Mouse (Mus musculus) heart, embryonic 10.5 days (tissue): Measurements from ENCODE around the gene Rcc1l. TPM values are rescaled to one million over a fixed set of nuclear protein-coding genes. Genes with fewer than 3 reads are reported as not detected.

Experiments
- DNase-seq: peaks from one replicate; pipeline ENCODE4 v3.0.0-alpha.2; 2017; ENCODE audit warnings: low spot score
- H3K27ac ChIP-seq: fragments of 300-500 bp; sonication (generic); 2 replicates; pipeline ENCODE4 v1.5.1; 2016; ENCODE audit warnings: mild to moderate bottlenecking
- H3K27me3 ChIP-seq: fragments of 300-500 bp; sonication (generic); 2 replicates; pipeline ENCODE4 v1.6.1; 2016; ENCODE audit warnings: mild to moderate bottlenecking; ENCODE audit not compliant: poor library complexity, insufficient read depth, severe bottlenecking
- H3K36me3 ChIP-seq: fragments of 300-500 bp; sonication (generic); 2 replicates; pipeline ENCODE4 v1.6.1; 2016; ENCODE audit warnings: mild to moderate bottlenecking, moderate library complexity
- H3K4me1 ChIP-seq: fragments of 300-500 bp; sonication (generic); 2 replicates; pipeline ENCODE4 v1.6.1; 2016; ENCODE audit warnings: mild to moderate bottlenecking
- H3K4me3 ChIP-seq: fragments of 300-500 bp; sonication (generic); 2 replicates; pipeline ENCODE4 v1.5.1; 2016; ENCODE audit warnings: mild to moderate bottlenecking, moderate library complexity
- H3K9me3 ChIP-seq: fragments of 300-500 bp; sonication (generic); 2 replicates; pipeline ENCODE4 v1.6.1; 2016; ENCODE audit warnings: mild to moderate bottlenecking, moderate library complexity
- WGBS: fragments of 180-500 bp; shearing (Covaris S2); methylation state at CpG from one replicate; pipeline ENCODE4 v1.1.7; 2016; 5-methylcytosine and 5-hydroxymethylcytosine counted together
- polyA plus RNA-seq: library from polyadenylated mRNA; unstranded; fragments of >200 nt; fragmentation: Nextera tagmentation; extraction: Ambion mirVana; gene quantifications from 2 replicates; pipeline ENCODE4 v1.2.1, GENCODE M21; 2016

Rcc1l gene
- polyA plus RNA-seq, 1 experiment from 2014 or later: 36.7 TPM

- Histone ChIP-seq H3K27ac (no peak overlapping the region), H3K4me1 (peaks cover 17% of the 10 kb centered on the region; the same call in 1 of the 2 replicates), H3K9me3 (no peaks in the 10 kb centered on the region), H3K36me3 (no peaks in the 10 kb centered on the region), H3K27me3 (no peaks in the 10 kb centered on the region), H3K4me3 (no peak overlapping the region)
- no peak for DNase-seq
- WGBS: 86% methylated on average over 3 of the region's 3 CpGs
These were observed 9.5 kb upstream of the Rcc1l start for GRCm38 (mm10) chr5:134186059-134186458.

GRCm38 (mm10) chr5:134183880-134184808 is 7.6 kb upstream of the Rcc1l start, which contains the start of gene Gtf2ird2:
Gene Gtf2ird2, plus strand, starts transcription at chr5:134184019.
- peak; percentile 99 for DNase-seq
- H3K9me3 ChIP-seq: no peaks in the 10 kb centered on the region
- under 1% methylated on average over 92 of the region's 92 CpGs for WGBS

GRCm38 (mm10) chr5:134183162-134183561 is 6.6 kb upstream of the Rcc1l start:
- 0 out of 2 replicates have a peak, but pooled peaks cover 1% of the 10 kb centered on the region for H3K27me3 ChIP-seq

More at GRCm38 (mm10) chr5:134183880-134184808, 7.6 kb upstream of the Rcc1l start, which contains the start of gene Gtf2ird2:
- Histone ChIP-seq H3K27ac (peak within 1 kb of the TSS; percentile 99), H3K27me3 (no peaks in the 10 kb centered on the region), H3K4me3 (peak within 1 kb of the TSS; percentile 90), H3K4me1 (peaks cover 17% of the 10 kb centered on the region; the same call in 1 of the 2 replicates), H3K36me3 (no peaks in the 10 kb centered on the region)

DNA sequence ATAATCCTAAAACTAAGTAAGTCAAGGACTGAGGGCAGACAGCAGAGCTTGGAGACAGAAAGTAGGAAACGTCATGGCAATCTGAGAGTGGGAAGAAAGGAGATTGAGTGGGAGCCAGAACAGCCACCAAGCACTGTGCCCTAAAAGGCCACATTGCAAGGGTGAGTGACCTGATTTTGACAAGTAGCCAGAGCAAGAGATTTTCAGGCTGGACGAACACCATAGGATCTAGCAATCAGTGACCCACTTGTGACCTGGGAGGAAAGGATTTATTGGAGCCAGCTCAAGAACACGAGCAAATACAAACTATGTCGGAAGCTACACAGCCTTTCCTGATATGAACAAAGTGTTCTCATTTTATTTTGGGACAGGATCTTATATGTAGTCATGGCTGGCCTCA is 6.2 kb upstream of the Rcc1l start:
- 74% methylated on average over 4 of the region's 4 CpGs for WGBS
- Histone ChIP-seq H3K27me3 (0 out of 2 replicates have a peak, but pooled peaks cover 5% of the 10 kb centered on the region), H3K36me3 (no peaks in the 10 kb centered on the region), H3K4me3 (peak overlapping the region; percentile 90), H3K4me1 (peaks cover 17% of the 10 kb centered on the region; the same call in 1 of the 2 replicates), H3K9me3 (no peaks in the 10 kb centered on the region), H3K27ac (peak overlapping the region; percentile 99; the same call in 1 of the 2 replicates)
- DNase-seq: no peak

More at GRCm38 (mm10) chr5:134183162-134183561, 6.6 kb upstream of the Rcc1l start:
- H3K9me3 ChIP-seq: no peaks in the 10 kb centered on the region
- peak overlapping the region; percentile 90 for H3K4me3 ChIP-seq
- peaks cover 17% of the 10 kb centered on the region; the same call in 1 of the 2 replicates for H3K4me1 ChIP-seq
- no peak for DNase-seq
- 51% methylated on average over 7 of the region's 7 CpGs for WGBS
- H3K27ac ChIP-seq: peak overlapping the region; percentile 99
- H3K36me3 ChIP-seq: no peaks in the 10 kb centered on the region

- H3K4me1 ChIP-seq: peaks cover 17% of the 10 kb centered on the region; the same call in 1 of the 2 replicates
- 53% methylated on average over 3 of the region's 3 CpGs for WGBS
- DNase-seq: no peak
- H3K27me3 ChIP-seq: 0 out of 2 replicates have a peak, but pooled peaks cover 5% of the 10 kb centered on the region
- no peaks in the 10 kb centered on the region for H3K9me3 ChIP-seq
- H3K36me3 ChIP-seq: no peaks in the 10 kb centered on the region
- H3K4me3 ChIP-seq: no peak overlapping the region
- no peak overlapping the region for H3K27ac ChIP-seq
These were observed 5.6 kb upstream of the Rcc1l start for GRCm38 (mm10) chr5:134182172-134182571.

GRCm38 (mm10) chr5:134179871-134180270 is 3.3 kb upstream of the Rcc1l start:
- 31% methylated on average over 7 of the region's 7 CpGs for WGBS

DNA sequence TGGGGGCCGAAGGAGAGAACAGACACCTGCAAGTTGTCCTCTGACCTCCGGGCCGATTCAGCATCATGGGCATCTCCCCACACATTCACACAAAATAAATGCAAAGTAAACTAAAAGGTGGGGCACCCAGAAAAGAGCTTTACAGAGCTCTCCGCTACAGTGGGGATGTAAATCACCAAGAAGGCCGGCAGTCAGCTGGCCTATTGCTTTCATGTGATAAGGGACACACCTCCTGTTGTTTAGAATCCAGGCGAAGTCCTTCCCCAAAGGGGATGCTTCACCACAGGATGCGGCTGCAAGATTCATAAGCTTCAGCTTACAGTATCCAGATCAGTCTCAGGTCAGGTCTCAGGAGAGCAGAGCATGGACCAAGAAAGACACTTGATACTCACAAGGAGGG is 2.0 kb upstream of the Rcc1l start:
- Histone ChIP-seq H3K27ac (no peak overlapping the region), H3K9me3 (no peaks in the 10 kb centered on the region), H3K4me3 (no peak overlapping the region), H3K27me3 (0 out of 2 replicates have a peak, but pooled peaks cover 5% of the 10 kb centered on the region), H3K36me3 (peaks cover 6% of the 10 kb centered on the region), H3K4me1 (peaks cover 26% of the 10 kb centered on the region)
- 68% methylated on average over 7 of the region's 7 CpGs for WGBS
- no peak for DNase-seq

More at GRCm38 (mm10) chr5:134179871-134180270, 3.3 kb upstream of the Rcc1l start:
- H3K4me1 ChIP-seq: peaks cover 30% of the 10 kb centered on the region
- H3K27ac ChIP-seq: no peak overlapping the region
- H3K9me3 ChIP-seq: no peaks in the 10 kb centered on the region
- H3K27me3 ChIP-seq: 0 out of 2 replicates have a peak, but pooled peaks cover 5% of the 10 kb centered on the region
- no peak overlapping the region for H3K4me3 ChIP-seq
- DNase-seq: peak; percentile 85
- no peaks in the 10 kb centered on the region for H3K36me3 ChIP-seq

DNA sequence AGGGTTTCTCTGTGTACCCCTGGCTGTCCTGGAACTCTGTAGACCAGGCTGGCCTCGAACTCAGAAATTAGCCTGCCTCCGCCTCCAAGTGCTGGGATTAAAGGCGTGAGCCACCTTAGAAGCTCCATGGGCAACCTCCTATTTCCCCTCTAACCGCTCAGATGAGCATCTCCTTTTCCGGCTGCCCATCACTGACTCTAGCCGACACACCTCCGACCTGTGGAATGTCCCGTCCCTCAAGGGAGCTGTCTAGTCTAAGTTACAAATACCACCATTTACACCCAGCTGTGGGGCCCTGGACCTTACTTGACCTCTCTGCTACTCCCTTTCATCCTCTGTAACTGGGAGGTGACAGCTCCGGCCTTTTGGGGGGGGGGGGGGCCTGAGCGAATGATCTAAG is 878 bp downstream of the Rcc1l start:
- Histone ChIP-seq H3K36me3 (peaks cover 24% of the 10 kb centered on the region), H3K27ac (peak overlapping the region; percentile 96), H3K9me3 (no peaks in the 10 kb centered on the region), H3K27me3 (0 out of 2 replicates have a peak, but pooled peaks cover 5% of the 10 kb centered on the region), H3K4me1 (peaks cover 17% of the 10 kb centered on the region), H3K4me3 (peak overlapping the region; percentile 99)
- DNase-seq: no peak
- 9% methylated on average over 10 of the region's 10 CpGs for WGBS

- H3K27ac ChIP-seq: no peak overlapping the region
- H3K4me1 ChIP-seq: peaks cover 17% of the 10 kb centered on the region
- H3K36me3 ChIP-seq: peaks cover 45% of the 10 kb centered on the region
- no peaks in the 10 kb centered on the region for H3K9me3 ChIP-seq
- WGBS: 42% methylated on average over 4 of the region's 4 CpGs
- H3K27me3 ChIP-seq: 0 out of 2 replicates have a peak, but pooled peaks cover 4% of the 10 kb centered on the region
- H3K4me3 ChIP-seq: no peak overlapping the region
- DNase-seq: no peak
These were observed 3.4 kb downstream of the Rcc1l start for GRCm38 (mm10) chr5:134173206-134173605.

- Histone ChIP-seq H3K36me3 (peaks cover 68% of the 10 kb centered on the region), H3K4me1 (peaks cover 5% of the 10 kb centered on the region), H3K27me3 (no peaks in the 10 kb centered on the region), H3K27ac (no peak overlapping the region), H3K4me3 (no peak overlapping the region), H3K9me3 (no peaks in the 10 kb centered on the region)
- 91% methylated on average over 8 of the region's 8 CpGs for WGBS
- DNase-seq: no peak
These were observed 6.4 kb downstream of the Rcc1l start for GRCm38 (mm10) chr5:134170167-134170566.

DNA sequence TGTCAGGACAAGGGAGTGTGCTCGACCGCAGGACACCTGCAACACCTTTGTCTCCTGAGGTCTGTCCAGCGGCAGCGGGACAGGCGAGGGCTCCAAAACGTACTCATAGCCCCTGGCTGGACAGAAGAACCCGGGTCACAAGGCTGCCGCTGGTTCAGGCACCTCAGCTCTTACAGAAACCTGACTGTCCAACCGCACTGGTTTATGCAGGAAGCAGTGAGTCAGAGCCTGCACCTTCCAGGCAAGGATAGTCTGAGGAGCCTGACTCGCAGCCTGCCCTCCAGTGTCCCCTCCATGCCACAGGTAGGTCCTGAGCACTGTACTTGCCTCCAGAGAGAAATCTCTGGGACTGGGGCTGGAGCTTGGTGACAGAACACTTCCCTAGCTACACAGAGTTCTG is 7.3 kb downstream of the Rcc1l start:
- DNase-seq: no peak
- peaks cover 74% of the 10 kb centered on the region for H3K36me3 ChIP-seq
- 86% methylated on average over 10 of the region's 10 CpGs for WGBS

DNA sequence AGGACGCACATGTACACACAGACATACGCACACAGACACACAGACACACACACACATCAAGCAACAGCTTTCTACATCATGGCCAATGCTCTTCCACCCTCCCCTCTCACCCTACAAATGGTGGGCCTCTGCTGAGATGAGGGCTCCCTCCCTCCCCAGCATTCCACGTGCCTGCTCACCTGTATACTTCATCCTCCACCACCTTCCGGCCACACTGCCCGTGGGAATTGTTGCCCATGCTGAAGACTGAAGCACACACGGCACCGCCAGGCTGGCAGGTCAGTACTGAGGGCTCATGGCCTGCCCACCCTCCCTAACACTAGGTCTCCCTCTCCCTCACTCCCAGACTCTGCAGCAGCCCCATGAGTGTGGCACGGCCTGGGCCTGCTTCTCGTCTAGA is 8.5 kb downstream of the Rcc1l start:
- no peak for DNase-seq
- WGBS: 90% methylated on average over 9 of the region's 9 CpGs
- Histone ChIP-seq H3K9me3 (no peaks in the 10 kb centered on the region), H3K36me3 (peaks cover 78% of the 10 kb centered on the region), H3K4me1 (peaks cover 4% of the 10 kb centered on the region; the same call in 1 of the 2 replicates), H3K27ac (no peak overlapping the region), H3K27me3 (no peaks in the 10 kb centered on the region), H3K4me3 (no peak overlapping the region)

More for the DNA sequence above, 7.3 kb downstream of the Rcc1l start:
- no peak overlapping the region for H3K27ac ChIP-seq
- H3K27me3 ChIP-seq: no peaks in the 10 kb centered on the region
- H3K4me1 ChIP-seq: peaks cover 4% of the 10 kb centered on the region; the same call in 1 of the 2 replicates
- H3K9me3 ChIP-seq: no peaks in the 10 kb centered on the region
- no peak overlapping the region for H3K4me3 ChIP-seq

DNA sequence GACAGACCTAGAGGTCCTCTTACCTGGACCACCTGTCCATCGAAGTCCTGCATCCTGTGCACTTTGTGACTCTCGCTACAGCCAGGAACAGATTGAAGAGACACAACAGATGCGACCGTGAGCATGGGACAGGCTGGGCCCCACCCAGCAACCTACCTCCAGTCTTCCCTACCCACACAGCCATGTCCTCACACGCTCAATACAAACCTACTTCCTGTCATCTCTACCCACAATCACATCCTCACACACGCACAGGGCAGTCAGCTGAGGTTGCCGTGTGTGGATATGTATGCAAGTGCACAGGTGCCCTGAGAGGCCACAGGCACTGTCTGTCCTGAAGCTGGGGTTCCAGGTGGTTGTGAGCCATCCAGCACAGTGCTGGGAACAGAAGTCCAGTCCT is 9.9 kb downstream of the Rcc1l start:
- Histone ChIP-seq H3K4me1 (no peaks in the 10 kb centered on the region; the same call in 1 of the 2 replicates), H3K27ac (no peak overlapping the region), H3K4me3 (no peak overlapping the region), H3K9me3 (no peaks in the 10 kb centered on the region), H3K36me3 (peaks cover 84% of the 10 kb centered on the region), H3K27me3 (no peaks in the 10 kb centered on the region)
- 87% methylated on average over 7 of the region's 7 CpGs for WGBS
- DNase-seq: no peak
